Mouse (Mus musculus) cerebellum, adult 11 months (tissue): ENCODE measurements at regions not wholly inside any gene's neighbourhood (a gene's known extent, or its start where the extent isn't known, plus 50 kb on each side); places are given as distances from the start of the nearest gene placed in this dataset.

Experiments used
- DNase-seq: peaks from one replicate; pipeline ENCODE4 v3.0.0; 2022

DNA sequence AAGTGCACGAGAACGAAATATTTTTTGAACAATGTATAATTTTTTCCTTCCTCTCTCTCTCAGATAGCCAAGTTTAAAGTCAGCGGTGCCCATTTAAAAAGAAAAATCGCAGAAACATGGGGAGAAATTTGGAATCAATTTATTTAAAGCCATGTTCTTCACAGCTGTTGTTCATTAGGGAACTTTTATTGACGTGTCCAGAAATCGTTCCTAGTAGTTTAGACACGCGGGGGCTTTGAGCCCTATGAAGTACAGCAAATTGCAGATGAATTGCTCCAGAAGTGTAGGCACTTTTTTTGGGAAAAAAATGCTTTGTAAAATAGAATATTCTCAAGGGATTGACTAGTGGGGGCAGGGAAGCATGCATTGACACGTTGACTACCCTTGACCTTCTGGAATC, 182.8 kb downstream of the Rdh14 start:
- no peak for DNase-seq

DNA sequence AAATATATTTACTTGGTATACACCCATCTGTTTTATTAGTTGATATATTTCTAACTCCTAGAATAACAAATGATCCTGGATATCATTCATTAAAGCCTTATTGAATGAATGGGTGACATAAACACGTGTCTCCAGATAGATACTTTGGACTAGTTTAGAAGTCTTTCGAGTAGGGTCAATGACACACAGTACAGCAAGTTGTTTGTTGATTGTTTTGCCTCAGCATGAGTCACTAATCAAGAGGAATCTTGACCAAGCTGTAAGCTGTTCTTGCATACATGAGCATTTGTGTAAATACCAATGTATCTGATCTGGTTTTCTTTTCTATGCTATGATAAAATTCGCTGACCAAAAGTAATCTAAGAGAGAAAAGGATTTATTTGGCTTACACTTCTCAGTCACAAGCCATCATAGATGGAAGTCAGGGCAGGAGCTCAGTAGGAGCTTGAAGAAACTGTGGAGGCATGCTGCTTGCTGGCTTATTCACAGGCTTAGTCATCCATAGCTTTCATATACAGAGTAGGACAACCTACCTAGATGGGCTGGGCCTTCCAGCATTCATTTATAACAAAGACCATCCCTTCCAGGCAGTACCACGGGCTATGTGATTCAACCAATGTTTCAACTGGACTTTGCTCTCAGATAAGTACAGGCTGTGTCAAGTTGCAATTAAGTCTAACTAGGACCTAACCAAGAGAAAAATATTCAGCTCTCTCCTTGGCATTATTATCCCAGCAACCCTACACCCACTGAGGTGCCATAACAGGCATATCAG, 192.5 kb downstream of the Rdh14 start:
- DNase-seq = no peak

DNA sequence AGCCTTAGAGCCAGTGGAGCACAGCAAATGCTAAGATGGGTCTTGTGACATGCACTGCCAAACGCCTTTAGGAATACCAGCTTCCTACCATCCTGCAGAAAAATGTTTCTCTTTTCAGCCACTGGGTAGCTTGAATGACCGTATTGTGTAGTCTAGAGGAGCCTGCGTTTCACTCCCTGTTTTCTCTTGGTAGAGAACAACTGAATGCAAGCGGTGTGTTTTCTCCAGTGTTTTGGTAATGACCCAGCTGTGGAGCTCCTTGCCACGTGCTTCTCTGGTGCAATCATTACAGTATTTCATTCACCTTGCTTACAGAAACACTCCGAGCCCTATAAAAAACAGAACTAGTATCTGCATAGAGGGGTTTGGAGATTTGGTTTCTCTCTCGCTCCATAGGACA, 193.5 kb downstream of the Rdh14 start:
- no peak for DNase-seq

DNA sequence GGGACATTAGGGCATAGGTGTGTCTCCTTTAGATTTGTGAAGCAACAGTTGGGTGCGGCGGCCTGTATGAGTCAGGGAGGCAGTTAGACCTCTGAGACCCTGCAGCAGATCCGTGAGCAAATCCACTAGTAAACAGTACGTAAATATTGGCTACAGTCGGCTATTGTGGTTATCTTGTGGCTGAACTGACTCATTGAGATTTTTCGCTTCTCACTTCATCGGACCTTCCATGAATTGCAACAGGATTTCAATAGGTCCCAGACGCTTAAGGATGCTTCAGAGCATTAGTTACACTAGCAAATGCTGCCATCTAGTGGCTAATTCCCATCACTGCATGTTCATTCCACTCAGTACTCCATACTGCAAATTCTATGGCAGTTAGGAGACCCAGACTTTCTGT, 199.0 kb downstream of the Rdh14 start:
- peak; percentile 25 for DNase-seq

DNA sequence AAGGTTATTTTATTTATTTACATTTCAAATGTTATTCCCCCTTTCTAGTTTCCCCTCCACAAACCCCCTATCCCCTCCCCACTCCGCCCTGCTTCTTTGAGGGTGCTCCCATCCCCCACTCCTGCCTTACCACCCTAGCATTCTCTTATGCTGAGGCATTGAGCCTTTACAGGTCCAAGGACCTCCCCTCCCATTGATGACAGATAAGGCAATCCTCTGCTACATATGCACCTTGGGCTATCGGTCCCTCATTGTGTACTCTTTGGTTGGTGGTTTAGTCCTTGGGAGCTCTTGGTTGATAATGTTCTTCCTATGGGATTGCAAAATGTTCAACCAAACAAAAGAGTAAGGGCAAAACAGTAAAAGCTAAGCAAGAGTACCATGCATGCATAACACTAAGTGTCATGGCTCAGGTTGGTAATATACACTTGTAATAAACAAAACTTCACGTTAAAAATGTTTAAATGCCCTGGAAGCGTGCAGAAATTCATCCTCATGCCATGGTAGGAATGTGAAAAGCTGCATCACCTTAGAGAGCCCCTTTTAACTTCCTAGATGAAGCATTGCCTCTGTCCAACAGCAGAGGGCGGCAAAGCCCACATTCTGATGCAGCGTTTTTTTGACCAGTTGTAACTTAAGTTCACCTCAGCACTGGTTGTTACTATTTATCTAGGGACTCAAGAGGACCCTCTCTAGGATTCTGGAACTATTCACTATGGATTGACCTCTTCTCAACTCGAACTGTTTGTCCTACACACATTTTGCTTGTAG, 207.6 kb downstream of the Rdh14 start:
- peak; percentile 14 for DNase-seq

DNA sequence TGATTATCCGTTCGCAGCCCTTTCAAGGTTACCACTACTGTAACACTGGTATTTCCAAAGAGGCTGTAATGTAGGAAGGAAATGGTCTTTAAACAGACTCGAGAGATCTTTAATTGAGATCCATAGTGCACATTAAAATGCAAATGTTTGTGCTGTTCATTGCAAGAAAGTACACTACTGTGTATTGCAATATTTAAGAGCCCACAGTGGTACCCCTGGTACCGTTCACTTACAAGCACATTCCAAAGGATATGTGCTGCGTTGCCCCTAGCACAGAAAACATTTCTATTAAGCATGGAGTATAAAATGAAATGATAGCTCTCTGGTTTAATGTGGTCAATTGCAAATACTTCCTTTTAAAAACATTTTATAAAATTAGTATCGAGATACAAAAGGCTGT, 209.5 kb downstream of the Rdh14 start:
- DNase-seq = no peak

DNA sequence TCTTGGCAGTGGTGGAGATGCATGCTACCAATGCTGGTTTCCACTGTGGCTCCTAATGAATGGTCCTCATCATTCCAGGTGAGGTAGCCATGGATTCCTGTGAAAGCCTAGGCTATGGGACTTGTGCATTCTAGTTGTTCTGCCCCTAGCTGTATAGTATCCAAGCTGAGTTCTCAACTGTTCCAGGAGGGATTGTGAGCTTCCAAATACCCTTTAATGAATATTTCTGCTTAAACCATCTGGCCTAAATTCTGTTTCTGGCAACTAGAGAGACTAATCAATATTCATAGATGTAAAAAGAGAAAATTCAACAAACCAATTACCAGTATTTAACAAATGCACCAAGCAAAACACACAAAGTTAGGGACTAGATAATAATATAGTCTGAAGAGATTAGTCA, 227.7 kb downstream of the Rdh14 start:
- no peak for DNase-seq

DNA sequence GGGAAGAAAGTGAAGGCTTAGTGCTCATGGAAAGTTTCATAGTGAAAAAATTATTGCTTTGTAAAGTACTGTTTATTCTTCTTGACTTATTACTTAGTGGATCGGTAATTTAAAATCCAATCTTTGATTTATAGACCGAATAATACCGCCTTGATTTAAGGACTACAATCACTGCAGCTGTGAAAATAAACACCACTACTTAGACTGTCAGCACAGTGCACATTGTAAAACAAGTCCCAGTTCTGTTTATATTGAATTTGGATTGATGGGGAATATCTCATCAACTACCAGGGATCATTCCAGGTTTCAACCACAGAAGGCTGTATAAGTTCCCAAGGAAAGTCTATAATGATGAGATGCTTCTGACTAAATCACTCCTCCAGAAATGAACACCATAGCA, 230.0 kb downstream of the Rdh14 start:
- DNase-seq = no peak

DNA sequence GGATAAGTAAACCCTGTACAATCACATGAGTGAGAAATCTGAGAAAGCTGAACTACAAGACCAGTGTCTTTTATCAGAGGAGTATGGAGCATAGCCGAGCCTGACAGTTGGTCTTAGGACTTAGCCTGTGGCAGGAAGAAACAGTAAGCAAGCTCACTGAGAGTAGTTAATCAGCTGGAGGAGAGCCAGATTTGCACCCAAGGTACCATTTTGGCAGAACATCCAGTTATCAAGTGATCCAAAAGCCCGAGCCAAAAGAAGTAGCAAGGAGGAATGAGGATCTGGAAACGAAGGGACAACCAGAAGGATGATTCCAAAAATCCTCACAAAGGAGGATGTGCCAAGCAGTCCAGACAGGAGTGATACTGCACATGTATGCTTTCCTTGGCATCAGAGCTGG, 248.0 kb downstream of the Rdh14 start:
- DNase-seq = no peak

DNA sequence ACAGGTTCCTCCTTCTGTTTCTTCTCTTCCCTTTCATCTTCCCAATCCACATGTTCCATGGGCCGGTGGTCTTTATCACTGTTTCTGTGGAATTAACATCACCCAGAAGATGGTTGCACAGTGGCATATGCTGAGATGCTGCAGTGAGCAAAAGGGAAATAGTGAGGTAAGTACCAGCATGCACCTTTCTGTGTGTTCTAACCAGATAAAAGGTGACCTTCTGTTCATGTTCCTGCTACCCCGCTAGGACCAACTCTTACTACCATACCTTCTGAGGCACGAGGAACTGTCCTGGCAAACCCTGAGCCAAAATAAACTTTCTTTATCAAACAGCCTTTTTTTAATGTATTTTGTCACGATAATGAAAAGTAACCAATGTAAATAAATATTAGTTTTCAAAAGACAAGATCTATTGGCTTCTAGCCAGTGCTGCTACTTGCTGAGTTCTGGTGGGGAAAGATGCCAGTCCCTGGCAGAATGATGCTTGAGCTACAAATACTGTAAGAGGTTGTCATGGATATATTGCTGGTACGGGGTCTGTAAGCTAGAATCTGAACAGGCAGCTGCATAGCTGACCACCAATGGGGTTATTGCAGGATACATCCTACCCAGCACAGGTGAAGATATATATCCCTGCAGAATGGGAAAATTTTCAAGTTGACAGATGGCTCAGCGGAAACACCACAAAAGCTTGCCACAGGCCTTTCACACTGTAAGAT, 264.1 kb downstream of the Rdh14 start:
- DNase-seq = peak; percentile 24

DNA sequence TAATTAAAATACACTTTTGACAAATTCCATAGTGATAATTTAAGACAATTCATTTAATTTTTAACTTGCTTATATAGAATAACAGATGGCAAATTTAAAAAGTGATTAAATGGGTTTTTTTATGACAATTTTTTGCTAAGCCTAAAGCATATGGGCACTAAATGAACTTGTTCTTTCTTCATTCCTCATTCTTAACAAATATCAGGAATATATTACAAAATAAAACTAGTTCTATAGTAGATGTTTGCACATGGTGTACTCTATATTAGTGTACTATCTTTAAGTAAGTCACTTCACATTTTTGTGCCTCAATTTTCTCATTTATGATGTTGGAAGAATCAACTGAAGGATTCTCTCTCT, 264.6 kb downstream of the Rdh14 start:
- no peak for DNase-seq

DNA sequence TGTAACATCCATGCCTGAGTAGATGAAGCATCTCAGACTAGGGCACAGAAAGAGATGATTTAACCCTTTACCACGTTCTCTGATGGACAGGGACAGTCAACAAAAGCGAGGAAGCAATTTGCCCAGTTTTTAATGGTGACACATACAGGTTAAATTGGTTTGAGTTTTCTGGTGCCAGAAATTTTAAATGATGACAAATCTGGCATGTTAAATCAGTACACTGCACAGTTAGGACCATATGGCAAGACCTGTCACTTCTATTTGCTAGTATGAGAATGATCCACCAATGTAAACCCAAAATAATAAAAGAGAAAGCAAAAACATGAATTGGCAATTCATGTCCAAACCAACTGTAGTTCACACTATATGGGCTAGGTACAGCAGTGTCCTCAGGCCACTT, 268.3 kb downstream of the Rdh14 start:
- DNase-seq = no peak

DNA sequence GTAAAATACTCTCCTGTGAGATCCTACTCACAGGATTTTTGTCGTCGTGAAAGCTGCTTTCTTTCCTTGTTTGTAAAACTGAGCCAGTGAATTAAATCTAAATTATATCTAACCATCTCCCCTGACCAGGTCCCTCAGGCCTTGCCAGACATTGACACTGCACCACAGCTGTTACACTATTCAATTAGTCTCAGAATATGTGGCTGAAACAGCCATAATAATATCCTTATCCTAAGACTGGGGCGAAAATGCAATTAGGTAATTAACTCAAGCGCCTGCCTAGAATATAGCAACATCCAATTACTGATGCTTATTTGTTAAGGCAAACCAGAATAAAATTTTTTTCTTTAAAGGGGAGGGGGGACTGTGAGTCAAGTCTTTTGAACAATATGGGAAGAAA, 296.2 kb downstream of the Rdh14 start:
- no peak for DNase-seq
